Mouse (Mus musculus) forebrain, postnatal 0 days (tissue): Measurements from ENCODE around the gene Rab25. TPM values are rescaled to one million over a fixed set of nuclear protein-coding genes. Genes with fewer than 3 reads are reported as not detected.

ENCODE experiments used
- ATAC-seq: fragments of 200-750 bp; cut with Nextera tagmentation; 2 replicates; pipeline ENCODE4 v1.8.0; 2017; ENCODE audit warnings: mild to moderate bottlenecking, moderate library complexity
- DNase-seq: peaks from one replicate; pipeline ENCODE4 v3.0.0-alpha.2; 2015
- H3K27ac ChIP-seq: fragments of 300-500 bp; sonication (generic); 2 replicates; pipeline ENCODE4 v1.5.1; 2014; ENCODE audit warnings: low read depth, mild to moderate bottlenecking, antibody characterized with exemption, low read length, moderate library complexity, mixed read lengths
- H3K27me3 ChIP-seq: fragments of 300-500 bp; sonication (generic); 2 replicates; pipeline ENCODE4 v1.6.1; 2014; ENCODE audit warnings: mild to moderate bottlenecking, low read length, mixed read lengths; ENCODE audit not compliant: insufficient read depth
- H3K36me3 ChIP-seq: fragments of 300-500 bp; sonication (generic); 2 replicates; pipeline ENCODE4 v1.6.1; 2014; ENCODE audit warnings: mild to moderate bottlenecking, moderate library complexity; ENCODE audit not compliant: insufficient read depth
- H3K4me1 ChIP-seq: fragments of 300-500 bp; sonication (generic); 2 replicates; pipeline ENCODE4 v1.6.1; 2014; ENCODE audit warnings: antibody characterized with exemption; ENCODE audit not compliant: insufficient read depth
- H3K4me2 ChIP-seq: fragments of 300-500 bp; sonication (generic); 2 replicates; pipeline ENCODE4 v1.6.1; 2014; ENCODE audit warnings: low read depth, mild to moderate bottlenecking, moderate library complexity
- H3K4me3 ChIP-seq: fragments of 300-500 bp; sonication (generic); 2 replicates; pipeline ENCODE4 v1.5.1; 2014; ENCODE audit warnings: low read depth, low read length, mixed read lengths
- H3K9ac ChIP-seq: fragments of 300-500 bp; sonication (generic); 2 replicates; pipeline ENCODE4 v1.6.1; 2014; ENCODE audit warnings: mild to moderate bottlenecking
- H3K9me3 ChIP-seq: fragments of 300-500 bp; sonication (generic); 2 replicates; pipeline ENCODE4 v1.6.1; 2016; ENCODE audit warnings: low read length
- CTCF ChIP-seq: sonication (generic); IDR thresholded peaks from 2 replicates; pipeline ENCODE4 v1.5.1; 2016; ENCODE audit warnings: antibody characterized with exemption, control low read depth, low read depth
- WGBS: fragments of 180-500 bp; shearing (Covaris S2); extraction: QIAGEN DNeasy Blood & Tissue Kit; methylation state at CpG from one replicate; pipeline ENCODE4 v1.1.7; 2014; 5-methylcytosine and 5-hydroxymethylcytosine counted together
- polyA plus RNA-seq: library from polyadenylated mRNA; unstranded; fragments of >200 nt; fragmentation: Nextera tagmentation; extraction: Ambion mirVana; gene quantifications from 2 replicates; pipeline ENCODE4 v1.2.1, GENCODE M21; 2015
- total RNA-seq: library from RNA; depleted of rRNA; stranded (reverse); fragments of >200 nt; gene quantifications from 2 replicates; pipeline ENCODE4 v1.2.3, GENCODE M21; 2014

Rab25 gene
- total and polyA plus RNA-seq, 2 experiments from 2014 or later, result not detected

- Histone ChIP-seq H3K36me3 (peaks cover 36% of the 10 kb centered on the region), H3K4me1 (peaks cover 5% of the 10 kb centered on the region), H3K9ac (no peak overlapping the region), H3K27ac (peak overlapping the region; percentile 36), H3K4me2 (no peak overlapping the region), H3K4me3 (no peak overlapping the region), H3K9me3 (no peaks in the 10 kb centered on the region), H3K27me3 (no peaks in the 10 kb centered on the region)
- TF ChIP-seq CTCF, result no peak
- DNase-seq (no peak), ATAC-seq (peak; percentile 13; the same call in 1 of the 2 replicates)
- WGBS, result 35% methylated on average over 6 of the region's 7 CpGs
Measured at GRCm38 (mm10) chr3:88541622-88542401, 6.3 kb downstream of the Rab25 start.

- 48% methylated on average over 5 of the region's 5 CpGs for WGBS
Measured at GRCm38 (mm10) chr3:88540085-88540484, 8.0 kb downstream of the Rab25 start.

DNA sequence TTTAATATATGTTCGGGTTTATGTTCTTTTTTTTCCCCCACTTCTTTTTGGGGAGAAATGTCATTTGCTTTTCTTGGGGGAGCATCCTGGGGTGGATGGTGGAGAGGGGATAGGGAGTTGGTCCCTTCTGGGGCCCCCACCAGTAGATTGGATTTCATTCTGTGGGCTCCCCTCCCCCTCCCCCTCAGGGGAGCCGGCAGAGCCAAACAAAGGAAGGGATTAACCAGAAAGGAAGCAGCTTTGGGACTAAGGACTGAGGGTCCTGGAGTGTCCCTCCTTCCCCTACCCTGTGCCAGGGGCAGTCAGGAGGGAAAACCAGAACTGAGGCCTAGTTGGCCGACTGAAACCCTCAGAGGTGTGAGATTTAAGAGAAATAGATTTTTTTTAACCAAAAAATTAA is 8.7 kb downstream of the Rab25 start:
- ATAC-seq (no peak), DNase-seq (no peak)
- no peak for TF ChIP-seq CTCF
- no peak overlapping the region for H3K4me3 ChIP-seq
- H3K9me3 ChIP-seq, result no peaks in the 10 kb centered on the region
- H3K36me3 ChIP-seq, result peaks cover 47% of the 10 kb centered on the region
- 4% methylated on average over 3 of the region's 3 CpGs for WGBS
- H3K4me2 ChIP-seq, result no peak overlapping the region
- no peaks in the 10 kb centered on the region for H3K27me3 ChIP-seq
- H3K4me1 ChIP-seq, result peaks cover 23% of the 10 kb centered on the region
- H3K27ac ChIP-seq, result peak overlapping the region; percentile 62
- H3K9ac ChIP-seq, result no peak overlapping the region

More at GRCm38 (mm10) chr3:88540085-88540484, 8.0 kb downstream of the Rab25 start:
- no peak overlapping the region for H3K4me3 ChIP-seq
- peak overlapping the region; percentile 66 for H3K27ac ChIP-seq
- H3K4me1 ChIP-seq, result peaks cover 20% of the 10 kb centered on the region
- DNase-seq (no peak), ATAC-seq (no peak)
- peaks cover 47% of the 10 kb centered on the region for H3K36me3 ChIP-seq
- no peaks in the 10 kb centered on the region for H3K27me3 ChIP-seq
- H3K9me3 ChIP-seq, result no peaks in the 10 kb centered on the region
- no peak overlapping the region for H3K4me2 ChIP-seq
- no peak overlapping the region for H3K9ac ChIP-seq
- peak; percentile 37 for TF ChIP-seq CTCF

DNA sequence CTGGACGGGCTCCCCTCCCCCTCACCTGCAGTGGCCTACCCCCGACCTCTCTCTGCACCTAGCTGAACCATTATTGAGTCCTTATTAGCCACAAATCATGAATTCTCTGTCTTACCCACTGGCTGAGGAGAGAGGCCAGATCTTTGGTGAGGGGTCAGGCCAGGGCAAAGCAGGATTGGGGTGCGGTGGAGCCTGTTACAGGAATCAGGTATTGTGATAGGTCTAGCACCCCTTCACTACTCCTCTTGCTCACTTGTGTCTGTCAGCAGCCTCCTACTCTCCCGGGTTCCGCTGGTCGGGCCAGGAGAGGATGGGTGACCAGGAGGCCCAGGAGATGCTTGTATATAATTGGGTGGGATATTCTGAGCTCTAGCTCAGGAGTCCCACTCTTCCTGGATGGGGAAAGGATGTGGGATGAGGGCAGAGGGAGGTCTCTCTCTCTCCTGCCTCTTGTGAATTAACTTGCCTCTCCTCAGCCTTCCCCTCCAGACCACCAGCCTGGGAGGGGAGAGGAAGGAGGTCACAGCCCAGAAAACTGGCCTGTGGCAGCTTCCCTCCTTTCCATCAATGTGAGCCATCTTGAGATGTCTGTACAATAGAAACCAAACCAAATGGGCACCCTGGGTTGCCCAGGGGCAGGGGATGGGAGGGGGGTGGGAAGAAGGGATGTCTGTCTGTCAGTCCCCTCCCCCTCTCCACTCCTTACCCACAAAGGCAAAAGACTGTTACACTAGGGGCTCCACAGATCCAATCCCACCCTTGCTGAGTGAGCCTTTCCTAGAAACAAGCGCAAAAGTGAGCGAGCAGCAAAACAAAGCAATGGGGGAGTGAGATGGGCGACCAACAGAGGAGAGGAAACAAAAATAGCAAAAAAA is 9.6 kb downstream of the Rab25 start:
- DNase-seq (no peak), ATAC-seq (no peak)
- Histone ChIP-seq H3K4me3 (no peak overlapping the region), H3K36me3 (peaks cover 47% of the 10 kb centered on the region), H3K27ac (peak overlapping the region; percentile 41; the same call in 1 of the 2 replicates), H3K9me3 (no peaks in the 10 kb centered on the region), H3K27me3 (no peaks in the 10 kb centered on the region), H3K4me1 (peaks cover 23% of the 10 kb centered on the region), H3K9ac (no peak overlapping the region), H3K4me2 (peak overlapping the region; percentile 5; the same call in 1 of the 2 replicates)
- TF ChIP-seq CTCF, result no peak
- 16% methylated on average over 9 of the region's 9 CpGs for WGBS

- Histone ChIP-seq H3K9ac (peak overlapping the region; percentile 56; the same call in 1 of the 2 replicates), H3K36me3 (peaks cover 47% of the 10 kb centered on the region), H3K4me1 (peaks cover 23% of the 10 kb centered on the region), H3K4me2 (peak overlapping the region; percentile 78), H3K27me3 (no peaks in the 10 kb centered on the region), H3K9me3 (no peaks in the 10 kb centered on the region), H3K4me3 (no peak overlapping the region), H3K27ac (peak overlapping the region; percentile 66)
- ATAC-seq (no peak), DNase-seq (no peak)
- WGBS, result 51% methylated on average over 6 of the region's 6 CpGs
- TF ChIP-seq CTCF, result no peak
Measured at GRCm38 (mm10) chr3:88537146-88537545, 11.0 kb downstream of the Rab25 start.

DNA sequence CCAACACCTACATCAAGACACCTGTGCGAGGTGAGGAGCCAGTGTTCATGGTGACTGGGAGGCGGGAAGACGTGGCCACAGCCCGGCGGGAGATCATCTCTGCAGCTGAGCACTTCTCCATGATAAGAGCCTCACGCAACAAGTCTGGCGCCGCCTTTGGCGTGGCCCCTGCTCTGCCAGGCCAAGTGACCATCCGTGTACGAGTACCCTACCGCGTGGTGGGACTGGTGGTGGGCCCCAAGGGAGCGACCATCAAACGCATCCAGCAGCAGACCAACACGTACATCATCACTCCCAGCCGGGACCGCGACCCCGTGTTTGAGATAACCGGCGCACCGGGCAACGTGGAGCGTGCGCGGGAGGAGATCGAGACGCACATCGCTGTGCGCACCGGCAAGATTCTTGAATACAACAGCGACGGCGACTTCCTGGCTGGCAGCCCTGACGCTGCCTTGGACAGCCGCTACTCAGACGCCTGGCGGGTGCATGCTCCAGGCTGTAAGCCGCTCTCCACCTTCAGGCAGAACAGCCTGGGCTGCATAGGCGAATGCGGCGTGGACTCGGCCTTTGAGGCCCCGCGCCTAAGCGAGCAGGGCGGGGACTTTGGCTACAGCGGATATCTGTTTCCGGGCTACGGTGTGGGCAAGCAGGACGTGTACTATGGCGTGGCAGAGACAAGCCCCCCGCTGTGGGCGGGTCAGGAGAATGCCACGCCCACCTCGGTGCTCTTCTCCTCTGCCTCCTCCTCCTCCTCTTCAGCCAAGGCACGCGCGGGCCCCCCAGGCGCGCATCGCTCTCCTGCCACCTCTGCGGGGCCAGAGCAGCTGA is 11.8 kb downstream of the Rab25 start:
- peaks cover 23% of the 10 kb centered on the region for H3K4me1 ChIP-seq
- peak overlapping the region; percentile 78 for H3K4me2 ChIP-seq
- 4% methylated on average over 64 of the region's 64 CpGs for WGBS
- ATAC-seq (no peak), DNase-seq (peak; percentile 61)
- H3K9ac ChIP-seq, result peak overlapping the region; percentile 56
- no peak for TF ChIP-seq CTCF
- peaks cover 47% of the 10 kb centered on the region for H3K36me3 ChIP-seq
- H3K4me3 ChIP-seq, result peak overlapping the region; percentile 60
- H3K27me3 ChIP-seq, result no peaks in the 10 kb centered on the region
- H3K27ac ChIP-seq, result peak overlapping the region; percentile 66
- H3K9me3 ChIP-seq, result no peaks in the 10 kb centered on the region
